Mouse (Mus musculus) testis, postnatal 10 days (tissue): Measurements from ENCODE around the gene Brat1.

ENCODE experiments used
- DNase-seq: peaks from one replicate; pipeline ENCODE4 v3.0.0; 2021; ENCODE audit warnings: low spot score

The Brat1 gene

DNA sequence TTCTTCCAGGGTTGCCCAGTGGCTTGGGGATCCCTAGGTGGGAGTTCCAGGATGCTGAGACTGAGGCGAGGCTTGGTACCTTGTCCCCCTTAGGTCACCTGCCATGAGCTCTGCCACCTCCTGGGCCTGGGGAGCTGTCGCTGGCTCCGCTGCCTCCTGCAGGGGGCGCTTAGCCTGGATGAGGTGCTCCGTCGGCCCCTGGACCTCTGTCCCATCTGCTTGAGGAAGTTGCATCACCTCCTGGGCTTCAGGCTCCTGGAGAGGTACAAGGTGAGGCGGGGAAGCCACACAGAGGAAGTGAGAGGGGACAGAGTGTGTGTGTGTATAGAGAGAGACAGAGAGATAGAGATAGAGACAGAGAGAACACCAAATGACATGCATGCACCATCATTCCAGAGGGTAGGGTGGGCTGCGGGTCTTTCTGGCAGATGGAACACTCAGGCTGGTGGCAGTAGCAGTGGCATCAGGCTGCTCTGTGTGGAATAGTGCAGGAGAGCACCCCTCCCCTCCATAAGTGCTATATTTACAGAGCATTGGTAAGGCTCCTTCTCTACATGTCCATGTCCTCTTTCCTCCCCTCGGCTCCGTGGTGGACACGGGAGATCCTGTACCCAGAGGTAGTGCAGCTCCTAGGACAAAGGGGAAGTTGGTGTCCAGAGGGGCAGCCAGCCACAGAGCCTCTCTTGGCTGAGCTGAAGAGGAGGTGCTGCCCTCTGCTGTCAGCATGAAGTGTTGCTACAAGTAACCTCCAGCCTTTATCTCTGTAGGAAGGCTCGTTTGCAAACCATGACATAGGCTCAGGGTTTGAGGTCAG lies 44.5 kb downstream of the Brat1 start:
- DNase-seq: peak; percentile 84

DNA sequence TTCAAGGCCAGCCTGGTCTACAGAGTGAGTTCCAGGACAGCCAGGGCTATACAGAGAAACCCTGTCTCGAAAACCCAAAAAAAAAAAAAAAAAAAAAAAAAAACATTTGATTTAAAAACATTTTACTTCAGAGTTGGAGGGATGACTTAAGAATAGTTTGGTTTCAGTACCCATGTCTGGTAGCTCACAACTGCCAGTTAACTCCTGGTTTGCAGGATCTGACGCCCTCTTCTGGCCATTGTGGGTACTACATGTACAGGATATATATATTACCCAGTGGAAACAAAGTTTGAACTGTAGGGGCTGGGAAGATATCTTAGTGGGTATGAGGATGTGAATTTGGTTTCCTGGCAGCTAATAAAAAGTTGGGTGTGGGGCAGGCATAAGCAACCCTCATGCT lies 46.1 kb downstream of the Brat1 start:
- peak; percentile 80 for DNase-seq

GRCm38 (mm10) chr5:140752041-140752440 lies 47.2 kb downstream of the Brat1 start:
- no peak for DNase-seq

DNA sequence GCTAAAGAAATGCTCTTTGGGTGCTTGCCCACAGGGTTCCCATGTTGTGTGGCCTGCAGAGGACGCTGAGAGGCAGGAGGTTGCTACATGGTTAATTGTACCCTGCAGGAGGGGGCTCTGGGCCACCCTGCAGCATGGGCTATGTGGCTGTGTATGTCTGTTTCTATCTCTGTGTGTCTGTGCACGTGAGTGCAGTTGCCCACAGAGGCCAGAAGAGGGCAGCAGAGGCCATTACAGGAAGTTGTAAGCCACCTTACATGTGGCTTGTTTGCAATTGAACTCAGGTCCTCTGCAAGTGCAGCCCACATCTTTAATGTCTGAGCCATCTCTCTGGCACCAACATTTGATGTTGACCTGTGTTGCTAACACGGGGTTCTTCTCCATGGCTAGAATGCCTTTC lies 47.8 kb downstream of the Brat1 start:
- no peak for DNase-seq

DNA sequence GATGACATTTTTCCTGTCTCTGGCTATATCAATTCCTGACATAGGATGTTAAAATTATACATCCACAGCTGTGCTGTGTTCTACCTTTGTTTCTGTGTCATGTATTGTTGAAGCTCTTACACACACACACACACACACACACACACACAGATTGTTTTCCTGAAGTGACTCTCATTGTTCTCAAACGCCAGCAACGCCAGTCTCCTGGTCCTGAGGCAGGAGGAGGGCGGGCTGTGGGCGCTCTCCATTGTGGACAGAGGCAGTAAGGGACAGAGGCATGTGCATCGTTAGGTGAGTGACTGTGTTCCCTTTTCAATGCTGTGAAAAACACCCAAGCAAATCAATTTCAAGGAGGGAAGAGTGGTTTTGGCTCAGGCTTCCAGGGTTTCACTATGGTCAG lies 48.4 kb downstream of the Brat1 start:
- no peak for DNase-seq

GRCm38 (mm10) chr5:140758864-140759263 lies 54.1 kb downstream of the Brat1 start:
- no peak for DNase-seq

GRCm38 (mm10) chr5:140762540-140762939 lies 57.7 kb downstream of the Brat1 start:
- DNase-seq: no peak

DNA sequence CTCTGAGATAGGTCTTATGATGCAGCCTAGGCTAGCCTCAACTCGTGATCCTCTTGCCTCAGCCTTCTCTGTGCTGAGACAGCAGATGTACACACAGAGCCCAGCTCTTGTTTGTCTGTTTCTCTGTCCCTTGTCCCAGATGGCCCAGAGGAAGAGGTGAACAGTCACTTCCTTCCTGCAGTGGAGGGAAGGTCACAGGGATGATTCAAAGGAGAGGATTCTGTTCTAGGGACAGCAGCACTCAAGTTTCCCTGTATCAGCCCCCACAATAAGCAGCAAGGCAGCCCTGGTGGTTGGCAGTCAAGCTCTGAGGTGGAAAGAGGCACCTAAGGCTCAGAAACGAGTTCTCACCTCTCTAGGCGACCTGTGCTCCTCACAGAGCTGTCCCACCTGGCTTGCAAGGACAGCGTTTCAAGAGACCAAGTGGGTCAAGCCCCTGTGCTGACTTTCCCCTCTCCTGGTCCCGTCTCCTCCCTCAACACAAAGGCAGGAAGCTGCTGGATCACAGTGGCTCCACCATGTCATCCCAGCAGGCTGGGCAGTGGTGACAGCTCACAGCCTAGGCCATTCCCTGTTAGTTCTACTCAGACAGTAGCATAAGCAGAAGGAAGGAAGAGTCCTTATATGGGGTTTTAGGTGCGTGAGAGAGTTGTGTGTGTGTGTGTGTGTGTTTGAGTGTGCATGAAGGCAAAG lies 60.3 kb downstream of the Brat1 start:
- DNase-seq: no peak

GRCm38 (mm10) chr5:140766566-140766965 lies 61.8 kb downstream of the Brat1 start:
- no peak for DNase-seq

DNA sequence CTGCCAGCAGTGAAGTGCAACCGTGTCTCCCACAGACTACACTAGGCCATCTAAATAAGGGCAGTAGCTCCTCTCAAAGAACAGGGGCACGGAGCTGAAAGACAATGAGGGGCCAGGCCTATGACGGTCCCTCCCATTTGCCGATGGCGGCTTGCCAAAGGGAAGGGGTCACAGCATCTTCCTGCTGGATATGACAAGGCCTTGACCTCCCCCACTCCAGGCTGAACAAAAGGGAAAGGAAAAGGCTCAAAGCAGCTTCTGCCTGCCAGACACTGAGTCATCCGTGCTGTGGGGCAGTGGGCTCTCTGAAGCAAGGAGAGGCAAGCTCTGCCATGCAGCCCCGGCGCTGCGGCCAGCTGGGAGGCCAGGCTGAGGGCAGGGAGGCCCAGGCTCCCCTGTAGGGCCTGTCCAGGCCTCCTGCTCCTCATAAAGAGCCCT lies 62.9 kb downstream of the Brat1 start:
- DNase-seq: peak; percentile 93

DNA sequence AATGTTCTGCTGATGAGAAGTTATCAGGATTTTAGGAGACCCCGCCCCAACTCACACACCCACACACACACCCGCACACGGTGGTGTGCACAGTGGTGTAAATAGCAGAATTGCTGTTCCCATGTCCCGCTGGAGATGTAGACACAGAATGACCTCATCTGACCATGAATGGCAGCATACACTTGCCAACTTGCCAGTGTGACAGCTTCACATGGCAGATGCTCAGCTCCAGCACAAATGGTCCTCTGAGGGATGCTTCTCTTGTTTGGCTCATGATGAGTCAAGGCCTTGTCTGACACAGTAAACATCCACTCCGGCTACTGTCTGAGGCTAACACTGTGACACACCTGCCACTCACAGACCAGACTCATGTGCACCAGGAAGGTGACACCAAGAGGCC lies 63.5 kb downstream of the Brat1 start:
- no peak for DNase-seq
